Mouse (Mus musculus): ENCODE results near the gene Clcn1. TPM values are rescaled to one million over a fixed set of nuclear protein-coding genes. Genes with fewer than 3 reads are reported as not detected.
A peak's percentile ranks its signal among the peaks of the same experiment; 100 is the strongest.

The Clcn1 gene
- polyA plus RNA-seq, 1 experiment from 2014 or later: not detected

GRCm38 (mm10) chr6:42265391-42266330, 20.8 kb upstream of the Clcn1 start:
- WGBS (ENCODE audit: insufficient replicate concordance): under 1% methylated on average over 21 of the region's 21 CpGs
- Histone ChIP-seq H3K27ac (ENCODE audit: low read depth) (peak overlapping the region; percentile 92), H3K4me1 (ENCODE audit: insufficient read depth) (peaks cover 9% of the 10 kb centered on the region; the same call in 1 of the 2 replicates), H3K9me3 (ENCODE audit: low read length) (no peaks in the 10 kb centered on the region), H3K9ac (replicated peaks) (peak overlapping the region; percentile 89), H3K36me3 (replicated peaks; ENCODE audit: insufficient read depth, low read length) (peaks cover 32% of the 10 kb centered on the region), H3K4me3 (ENCODE audit: low read depth, low read length) (peak overlapping the region; percentile 96), H3K4me2 (ENCODE audit: low read depth, low read length) (peak overlapping the region; percentile 85), H3K27me3 (ENCODE audit: insufficient read depth, low read length) (no peaks in the 10 kb centered on the region)
- ATAC-seq: no peak
- DNase-seq: no peak
- TF ChIP-seq CTCF (IDR thresholded peaks at IDR 0.05; ENCODE audit: low read depth): peak; percentile 26
- TF ChIP-seq EP300 (IDR thresholded peaks at IDR 0.05; ENCODE audit: low read depth): peak; percentile 60; the same call in 1 of the 2 replicates

- ATAC-seq (no peak), DNase-seq (no peak)
- H3K27ac ChIP-seq (ENCODE audit: low read depth): no peak overlapping the region
- H3K9ac ChIP-seq (replicated peaks): no peak overlapping the region
- H3K27me3 ChIP-seq (ENCODE audit: insufficient read depth, low read length): no peaks in the 10 kb centered on the region
- H3K4me1 ChIP-seq (ENCODE audit: insufficient read depth): peaks cover 2% of the 10 kb centered on the region; the same call in 1 of the 2 replicates
- no peak overlapping the region for H3K4me2 ChIP-seq (ENCODE audit: low read depth, low read length)
- H3K9me3 ChIP-seq (ENCODE audit: low read length): no peaks in the 10 kb centered on the region
- TF ChIP-seq EP300 (IDR thresholded peaks at IDR 0.05; ENCODE audit: low read depth): no peak
- no peak for TF ChIP-seq CTCF (IDR thresholded peaks at IDR 0.05; ENCODE audit: low read depth)
- H3K4me3 ChIP-seq (ENCODE audit: low read depth, low read length): no peak overlapping the region
- peaks cover 74% of the 10 kb centered on the region for H3K36me3 ChIP-seq (replicated peaks; ENCODE audit: insufficient read depth, low read length)
These were observed 15.7 kb upstream of the Clcn1 start for GRCm38 (mm10) chr6:42270817-42271216.

GRCm38 (mm10) chr6:42276151-42276550, 10.3 kb upstream of the Clcn1 start:
- ATAC-seq: no peak

GRCm38 (mm10) chr6:42282865-42283528, 3.5 kb upstream of the Clcn1 start:
- H3K36me3 ChIP-seq (replicated peaks; ENCODE audit: insufficient read depth, low read length): peaks cover 45% of the 10 kb centered on the region
- TF ChIP-seq CTCF (IDR thresholded peaks at IDR 0.05; ENCODE audit: low read depth): no peak
- no peak for TF ChIP-seq EP300 (IDR thresholded peaks at IDR 0.05; ENCODE audit: low read depth)
- ATAC-seq (no peak), DNase-seq (no peak)
- H3K9me3 ChIP-seq (ENCODE audit: low read length): no peaks in the 10 kb centered on the region
- H3K4me2 ChIP-seq (ENCODE audit: low read depth, low read length): no peak overlapping the region
- no peak overlapping the region for H3K9ac ChIP-seq (replicated peaks)
- no peak overlapping the region for H3K27ac ChIP-seq (ENCODE audit: low read depth)
- no peak overlapping the region for H3K4me3 ChIP-seq (ENCODE audit: low read depth, low read length)
- no peaks in the 10 kb centered on the region for H3K27me3 ChIP-seq (ENCODE audit: insufficient read depth, low read length)
- 57% methylated on average over 5 of the region's 5 CpGs for WGBS (ENCODE audit: insufficient replicate concordance)
- no peaks in the 10 kb centered on the region for H3K4me1 ChIP-seq (ENCODE audit: insufficient read depth)

More at GRCm38 (mm10) chr6:42276151-42276550, 10.3 kb upstream of the Clcn1 start:
- no peak overlapping the region for H3K27ac ChIP-seq (ENCODE audit: low read depth)
- no peaks in the 10 kb centered on the region for H3K27me3 ChIP-seq (ENCODE audit: insufficient read depth, low read length)
- no peak overlapping the region for H3K4me3 ChIP-seq (ENCODE audit: low read depth, low read length)
- WGBS (ENCODE audit: insufficient replicate concordance): 67% methylated on average over 2 of the region's 2 CpGs
- no peak overlapping the region for H3K9ac ChIP-seq (replicated peaks)
- TF ChIP-seq CTCF (IDR thresholded peaks at IDR 0.05; ENCODE audit: low read depth) (no peak), EP300 (IDR thresholded peaks at IDR 0.05; ENCODE audit: low read depth) (no peak)
- H3K4me1 ChIP-seq (ENCODE audit: insufficient read depth): no peaks in the 10 kb centered on the region
- H3K9me3 ChIP-seq (ENCODE audit: low read length): no peaks in the 10 kb centered on the region
- no peak for DNase-seq
- no peak overlapping the region for H3K4me2 ChIP-seq (ENCODE audit: low read depth, low read length)
- peaks cover 80% of the 10 kb centered on the region for H3K36me3 ChIP-seq (replicated peaks; ENCODE audit: insufficient read depth, low read length)

DNA sequence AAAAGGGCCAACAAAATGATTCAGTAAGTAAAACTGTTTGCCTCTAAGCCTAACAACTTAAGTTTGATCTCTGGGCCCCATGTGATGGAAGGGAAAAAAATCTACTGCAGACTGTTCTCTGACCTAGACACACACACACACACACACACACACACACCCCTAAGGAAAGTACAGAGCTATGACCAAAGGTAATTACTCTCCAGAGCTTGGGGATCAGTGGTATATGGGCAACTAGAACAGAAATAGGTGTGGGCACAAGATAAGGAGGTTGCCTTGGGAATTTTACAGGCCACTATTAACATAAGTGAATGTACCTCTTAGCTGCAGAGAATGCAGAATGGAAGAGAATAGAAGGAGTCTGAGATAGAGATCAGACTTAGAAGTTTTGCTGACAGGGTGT, 1.1 kb downstream of the Clcn1 start:
- no peaks in the 10 kb centered on the region for H3K9me3 ChIP-seq (ENCODE audit: low read length)
- ATAC-seq (no peak), DNase-seq (no peak)
- H3K9ac ChIP-seq (replicated peaks): no peak overlapping the region
- H3K4me2 ChIP-seq (ENCODE audit: low read depth, low read length): no peak overlapping the region
- no peaks in the 10 kb centered on the region for H3K27me3 ChIP-seq (ENCODE audit: insufficient read depth, low read length)
- TF ChIP-seq CTCF (IDR thresholded peaks at IDR 0.05; ENCODE audit: low read depth): no peak
- no peak for TF ChIP-seq EP300 (IDR thresholded peaks at IDR 0.05; ENCODE audit: low read depth)
- H3K4me3 ChIP-seq (ENCODE audit: low read depth, low read length): no peak overlapping the region
- H3K36me3 ChIP-seq (replicated peaks; ENCODE audit: insufficient read depth, low read length): peaks cover 9% of the 10 kb centered on the region
- no peaks in the 10 kb centered on the region for H3K4me1 ChIP-seq (ENCODE audit: insufficient read depth)
- H3K27ac ChIP-seq (ENCODE audit: low read depth): no peak overlapping the region

DNA sequence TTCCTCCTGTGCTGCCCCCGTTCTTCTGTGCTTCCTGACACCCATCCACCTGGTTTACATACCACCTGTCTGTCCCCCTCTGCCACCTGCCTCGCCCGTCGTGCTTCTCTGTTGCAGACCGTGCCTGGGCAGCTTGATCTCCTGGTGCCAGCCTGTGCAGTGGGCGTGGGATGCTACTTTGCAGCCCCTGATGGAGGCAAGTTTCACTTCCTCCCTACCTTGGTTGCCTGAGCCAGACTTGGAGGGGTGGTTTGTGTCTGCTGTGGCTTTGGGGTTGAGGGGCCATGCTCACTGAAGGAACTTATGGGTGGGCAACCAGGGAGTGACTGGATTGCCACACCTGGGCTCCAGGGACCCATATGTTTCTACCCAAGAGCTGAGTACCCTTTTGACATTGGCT, 6.8 kb downstream of the Clcn1 start:
- ATAC-seq: no peak
- Histone ChIP-seq H3K9ac (replicated peaks) (no peak overlapping the region), H3K36me3 (replicated peaks; ENCODE audit: insufficient read depth, low read length) (no peaks in the 10 kb centered on the region), H3K27me3 (ENCODE audit: insufficient read depth, low read length) (no peaks in the 10 kb centered on the region), H3K4me1 (ENCODE audit: insufficient read depth) (no peaks in the 10 kb centered on the region), H3K9me3 (ENCODE audit: low read length) (no peaks in the 10 kb centered on the region), H3K27ac (ENCODE audit: low read depth) (no peak overlapping the region), H3K4me3 (ENCODE audit: low read depth, low read length) (no peak overlapping the region), H3K4me2 (ENCODE audit: low read depth, low read length) (no peak overlapping the region)
- no peak for DNase-seq
- 63% methylated on average over 6 of the region's 6 CpGs for WGBS (ENCODE audit: insufficient replicate concordance)
- no peak for TF ChIP-seq EP300 (IDR thresholded peaks at IDR 0.05; ENCODE audit: low read depth)
- no peak for TF ChIP-seq CTCF (IDR thresholded peaks at IDR 0.05; ENCODE audit: low read depth)
